12 mouse cellular contexts compared by ENCODE assay signal in the genomic region with DNA sequence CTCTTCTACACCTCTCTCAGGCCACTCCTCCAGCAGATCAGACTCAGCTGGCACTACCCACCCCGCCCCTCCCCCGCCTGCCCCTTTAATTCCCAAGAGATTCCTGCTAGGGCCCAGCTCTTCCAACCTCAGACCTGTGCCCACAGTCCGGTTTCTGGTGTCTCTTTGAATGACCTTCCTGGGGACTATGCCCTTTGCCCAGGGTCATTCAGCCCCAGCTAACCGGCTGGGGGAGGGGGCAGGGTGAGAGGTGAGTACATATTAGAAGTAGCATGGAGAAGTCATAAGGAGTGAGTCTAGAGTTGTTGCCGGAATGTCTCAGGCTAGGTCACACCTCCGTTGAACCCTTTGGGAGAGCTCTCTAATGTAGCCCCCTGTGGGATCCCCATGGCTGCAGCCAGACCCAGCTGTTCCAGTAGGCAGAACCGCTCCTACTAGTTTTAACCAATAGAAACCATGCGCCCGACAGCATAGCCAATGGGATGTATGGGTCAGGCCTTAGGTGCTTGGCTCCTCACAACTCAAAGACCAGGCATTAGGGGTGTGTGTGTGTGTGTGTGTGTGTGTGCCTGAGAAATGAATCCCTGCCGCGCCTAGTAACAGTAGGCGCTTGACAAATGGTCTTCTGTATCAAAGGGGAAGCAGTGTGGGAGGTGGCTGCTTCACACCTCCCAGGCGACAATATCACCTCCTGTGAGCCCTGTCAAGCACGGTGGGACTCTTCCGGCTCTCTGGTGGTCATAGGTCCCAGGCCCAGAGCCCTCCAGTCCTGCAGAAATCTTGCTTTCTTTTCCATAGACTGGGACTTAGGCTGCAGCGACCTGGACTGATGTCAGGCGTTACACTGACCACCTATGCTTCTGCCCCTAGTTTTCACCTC. TPM values are rescaled to one million over a fixed set of nuclear protein-coding genes. Genes with fewer than 3 reads are reported as not detected.
DNase-seq lines count a peak whose midpoint lies in the region; ATAC-seq and TF ChIP-seq lines count a peak whose summit lies in the region.
"Had no signal": no experiment of that assay in that cellular context is flagged by ENCODE, and none has a peak within 500 bp of the region (broad histone marks: within the 10 kb centered on the region; RNA-seq: fewer than 3 reads in every experiment).

No protein-coding gene starts in this region.

- H3K36me3 ChIP-seq in limb, embryonic 13.5 days = no peaks in the 10 kb centered on the region
- no peaks in the 10 kb centered on the region for H3K36me3 ChIP-seq in limb, embryonic 10.5 days

- WGBS in limb, embryonic 13.5 days = 13% methylated on average over 17 of the region's 17 CpGs
- WGBS in limb, embryonic 10.5 days = 18% methylated on average over 17 of the region's 17 CpGs

- peaks cover 83% of the 10 kb centered on the region for H3K27me3 ChIP-seq in limb, embryonic 13.5 days
- peaks cover 83% of the 10 kb centered on the region for H3K27me3 ChIP-seq in limb, embryonic 10.5 days (ENCODE audit: low read depth, poor library complexity, severe bottlenecking)

- TF ChIP-seq POLR2A in cortical plate, adult 2 months (IDR thresholded peaks at IDR 0.05; ENCODE audit: extremely low read depth, insufficient read depth, low read length) = no peak

- H3K4me2 ChIP-seq in limb, embryonic 13.5 days (replicated peaks) = no peak overlapping the region

- peaks cover 23% of the 10 kb centered on the region for H3K4me1 ChIP-seq in limb, embryonic 13.5 days
- H3K4me1 ChIP-seq in limb, embryonic 10.5 days = peaks cover 32% of the 10 kb centered on the region
- H3K4me1 ChIP-seq in cortical plate, adult 2 months (ENCODE audit: control insufficient read depth, insufficient read depth, low read length) = no peaks in the 10 kb centered on the region

- peak; percentile 87 for DNase-seq in heart, adult 11 months
- DNase-seq in heart, postnatal 36 days = no peak
- DNase-seq in limb, embryonic 10.5 days (ENCODE audit: low spot score) = no peak
- DNase-seq in Muller cell, postnatal 12 days (ENCODE audit: inconsistent ontology term) = no peak
- no peak for DNase-seq in urinary bladder, postnatal 4 days (ENCODE audit: low spot score in 2 of 2)
- DNase-seq: cerebellum, adult 11 months; heart, postnatal 4 days; kidney, adult 8-10 months; thymus, adult 18-20 months had no signal

- ATAC-seq in limb, embryonic 13.5 days (ENCODE audit: low FRiP score, low read depth) = peak; percentile 29; the same call in 1 of the 2 replicates
- ATAC-seq in megakaryocyte, adult 5-6 weeks (ENCODE audit: poor library complexity, severe bottlenecking) = peak; percentile 59

- no peak overlapping the region for H3K9ac ChIP-seq in limb, embryonic 13.5 days

- TF ChIP-seq CTCF in cortical plate, adult 2 months (IDR thresholded peaks at IDR 0.05; ENCODE audit: extremely low read depth, insufficient read depth, low read length) = no peak

- intact Hi-C loops in heart, postnatal 36 days (cut with DNase I) = no loop called here

- no peaks in the 10 kb centered on the region for H3K9me3 ChIP-seq in limb, embryonic 13.5 days
- no peaks in the 10 kb centered on the region for H3K9me3 ChIP-seq in limb, embryonic 10.5 days (replicated peaks)

- no peak overlapping the region for H3K27ac ChIP-seq in limb, embryonic 13.5 days
- H3K27ac ChIP-seq in limb, embryonic 10.5 days = no peak overlapping the region
- 0 out of 2 replicates have a peak overlapping the region, but pooled peaks have one; percentile 52 for H3K27ac ChIP-seq in cortical plate, adult 2 months (ENCODE audit: insufficient read depth, low read length)

- no peak overlapping the region for H3K4me3 ChIP-seq in limb, embryonic 13.5 days
- no peak overlapping the region for H3K4me3 ChIP-seq in limb, embryonic 10.5 days
- H3K4me3 ChIP-seq in cortical plate, adult 2 months (ENCODE audit: insufficient read depth, low read length) = no peak overlapping the region

RNA-seq across cellular contexts. Expression of a gene that starts 1.6 kb away (rescaled TPM):
- total RNA-seq in heart, postnatal 36 days (2021) = 1 to 10 TPM in 1 of 2 experiments, under 1 TPM in 1; 0.69 to 1.1 TPM
- polyA plus RNA-seq in limb, embryonic 13.5 days (2015; fragmentation: Nextera tagmentation; extraction: Ambion mirVana) = 0.77 and 0.83 TPM in 2 replicates
- 0.15 and 0.33 TPM in 2 replicates for polyA plus RNA-seq in limb, embryonic 10.5 days (2016; fragmentation: Nextera tagmentation; extraction: Ambion mirVana)
- 20.8 and 24.3 TPM in 2 replicates for polyA plus RNA-seq in cortical plate, adult 2 months (2012; rRNA removed)
- 3.6 and 4.0 TPM in 2 replicates for total RNA-seq in megakaryocyte, adult 5-6 weeks (2015)
- total RNA-seq in megakaryocyte, adult 5-6 weeks (2017) = 7.9 and 9.0 TPM in 2 replicates

RNA-seq across cellular contexts. Expression of a gene that starts 10.7 kb away (rescaled TPM):
- 10 to 100 TPM; 41.9 to 43.1 TPM for total RNA-seq in heart, postnatal 36 days (2021)
- polyA plus RNA-seq in limb, embryonic 13.5 days (2015; fragmentation: Nextera tagmentation; extraction: Ambion mirVana) = 79.7 and 82.5 TPM in 2 replicates
- polyA plus RNA-seq in limb, embryonic 10.5 days (2016; fragmentation: Nextera tagmentation; extraction: Ambion mirVana) = 50.4 and 61.7 TPM in 2 replicates
- polyA plus RNA-seq in cortical plate, adult 2 months (2012; rRNA removed) = 62.3 and 65.9 TPM in 2 replicates
- total RNA-seq in megakaryocyte, adult 5-6 weeks (2015) = 17.7 and 18.8 TPM in 2 replicates
- 34.0 and 36.9 TPM in 2 replicates for total RNA-seq in megakaryocyte, adult 5-6 weeks (2017)

RNA-seq across cellular contexts. Expression of a gene that starts 15.2 kb away (rescaled TPM):
- 10 to 100 TPM; 78.0 to 99.6 TPM for total RNA-seq in heart, postnatal 36 days (2021)
- polyA plus RNA-seq in limb, embryonic 13.5 days (2015; fragmentation: Nextera tagmentation; extraction: Ambion mirVana) = 31.4 and 32.8 TPM in 2 replicates
- 38.5 and 41.3 TPM in 2 replicates for polyA plus RNA-seq in limb, embryonic 10.5 days (2016; fragmentation: Nextera tagmentation; extraction: Ambion mirVana)
- polyA plus RNA-seq in cortical plate, adult 2 months (2012; rRNA removed) = 40.3 and 42.7 TPM in 2 replicates
- total RNA-seq in megakaryocyte, adult 5-6 weeks (2015) = 14.6 and 15.0 TPM in 2 replicates
- total RNA-seq in megakaryocyte, adult 5-6 weeks (2017) = 13.5 and 19.3 TPM in 2 replicates

RNA-seq across cellular contexts. Expression of a gene that starts 37.9 kb away (rescaled TPM):
- 10 to 100 TPM; 16.5 to 18.0 TPM for total RNA-seq in heart, postnatal 36 days (2021)
- polyA plus RNA-seq in limb, embryonic 13.5 days (2015; fragmentation: Nextera tagmentation; extraction: Ambion mirVana) = 16.2 and 18.3 TPM in 2 replicates
- polyA plus RNA-seq in limb, embryonic 10.5 days (2016; fragmentation: Nextera tagmentation; extraction: Ambion mirVana) = 18.9 and 19.1 TPM in 2 replicates
- 42.6 and 47.2 TPM in 2 replicates for polyA plus RNA-seq in cortical plate, adult 2 months (2012; rRNA removed)
- 28.0 and 28.4 TPM in 2 replicates for total RNA-seq in megakaryocyte, adult 5-6 weeks (2015)
- 53.6 and 76.9 TPM in 2 replicates for total RNA-seq in megakaryocyte, adult 5-6 weeks (2017)

RNA-seq across cellular contexts. Expression of a gene that starts 41.3 kb away (rescaled TPM):
- 10 to 100 TPM; 15.9 to 18.4 TPM for total RNA-seq in heart, postnatal 36 days (2021)
- polyA plus RNA-seq in limb, embryonic 13.5 days (2015; fragmentation: Nextera tagmentation; extraction: Ambion mirVana) = 51.2 and 51.6 TPM in 2 replicates
- polyA plus RNA-seq in limb, embryonic 10.5 days (2016; fragmentation: Nextera tagmentation; extraction: Ambion mirVana) = 32.7 and 38.0 TPM in 2 replicates
- 74.1 and 76.9 TPM in 2 replicates for polyA plus RNA-seq in cortical plate, adult 2 months (2012; rRNA removed)
- total RNA-seq in megakaryocyte, adult 5-6 weeks (2015) = 132 and 138 TPM in 2 replicates
- total RNA-seq in megakaryocyte, adult 5-6 weeks (2017) = 65.6 and 75.3 TPM in 2 replicates

Comparison
In these comparisons a context has a peak if more than half of its experiments do, and no peak if none do; other contexts are left out.
1. RNA of a gene that starts 1.6 kb away (polyA plus RNA-seq): 20.8 to 24.3 TPM in cortical plate, adult 2 months; 0.77 to 0.83 TPM in limb, embryonic 13.5 days and 0.15 to 0.33 TPM in limb, embryonic 10.5 days; every median in the first group is over 10 times any median in the second.